Mouse (Mus musculus): ENCODE measurements around the gene Gm49601.

The Gm49601 gene

GRCm38 (mm10) chr16:18582426-18583148 is 43.6 kb downstream of the Gm49601 start:
- DNase-seq (ENCODE audit: low spot score in 2 of 2): no peak

GRCm38 (mm10) chr16:18581623-18582205 is 44.5 kb downstream of the Gm49601 start:
- no peak for DNase-seq (ENCODE audit: low spot score in 2 of 2)

DNA sequence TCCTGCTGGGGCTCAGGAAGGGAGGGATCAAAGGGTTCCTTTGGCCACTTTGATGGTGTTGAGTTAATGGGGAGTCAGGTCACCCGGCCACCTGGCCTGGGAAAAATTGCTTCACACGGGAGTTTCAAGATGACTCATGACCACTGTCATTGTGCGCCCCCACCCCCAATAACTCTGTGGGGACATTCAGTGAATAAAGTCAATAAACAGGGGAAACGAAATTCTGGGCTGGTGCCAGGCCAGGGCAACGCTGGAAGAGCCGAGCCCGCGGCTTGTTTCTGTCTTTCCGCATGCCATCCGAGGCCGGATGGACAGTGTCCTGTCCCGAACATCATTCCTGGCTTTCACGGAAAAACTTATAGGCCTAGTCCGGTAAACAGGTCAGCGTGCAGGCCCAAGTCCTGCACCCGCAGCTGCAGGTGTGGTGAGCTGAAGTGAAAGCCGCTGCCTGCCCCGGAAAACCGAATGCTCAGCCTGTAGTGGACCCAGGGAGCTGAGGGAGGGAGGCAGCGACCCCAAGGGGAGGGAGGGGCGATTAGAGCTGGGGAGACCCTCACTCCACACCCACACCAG is 45.1 kb downstream of the Gm49601 start:
- no peak for DNase-seq (ENCODE audit: low spot score in 2 of 2)

GRCm38 (mm10) chr16:18580389-18580788 is 45.8 kb downstream of the Gm49601 start:
- no peak for DNase-seq (ENCODE audit: low spot score in 2 of 2)

DNA sequence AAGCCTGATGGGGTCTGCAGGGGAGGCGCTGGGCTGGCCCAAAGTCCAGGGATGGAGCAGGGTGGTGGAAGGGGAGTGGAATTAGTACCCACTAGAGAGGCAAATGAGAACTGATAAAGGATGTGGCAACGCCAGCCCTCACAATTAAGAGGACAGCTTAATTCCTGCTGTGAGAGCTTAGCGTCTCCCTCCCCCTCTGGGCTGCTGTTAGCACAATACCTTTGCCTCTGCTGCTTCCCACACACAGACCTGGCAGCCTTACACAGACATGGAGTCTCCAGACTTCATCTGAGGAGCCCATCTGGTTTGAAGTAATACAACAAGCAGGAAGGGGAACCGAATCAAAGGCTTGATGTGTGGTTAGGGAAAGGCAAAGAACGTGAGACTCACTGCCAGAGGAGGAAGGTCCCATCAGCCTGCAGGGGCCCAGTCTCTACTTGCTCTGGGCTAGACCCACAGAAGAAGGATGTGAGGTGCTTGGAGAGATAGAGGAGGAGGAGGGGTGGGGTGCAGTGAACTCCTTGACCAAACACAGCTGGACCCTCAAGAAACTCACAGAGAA is 48.5 kb downstream of the Gm49601 start:
- DNase-seq (ENCODE audit: low spot score in 2 of 2): no peak

DNA sequence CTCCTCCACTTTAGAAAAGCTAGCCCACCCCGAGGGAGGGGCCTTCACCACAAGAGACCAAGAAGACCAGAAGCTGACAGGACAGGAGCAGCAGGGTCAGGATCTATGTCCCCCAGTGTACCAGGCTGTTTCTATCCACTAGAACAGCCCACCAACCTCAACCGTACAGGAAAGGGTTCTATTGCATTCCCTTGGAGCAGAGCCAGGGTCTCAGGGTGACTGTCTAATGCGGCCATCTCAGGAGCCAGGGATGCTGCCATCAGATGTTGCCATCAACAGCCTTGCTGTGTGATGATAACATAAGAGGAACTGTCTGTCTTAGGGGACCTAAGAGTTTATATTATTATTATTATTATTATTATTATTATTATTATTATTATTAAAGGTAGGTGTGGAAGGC is 49.2 kb downstream of the Gm49601 start:
- no peak for DNase-seq (ENCODE audit: low spot score in 2 of 2)

DNA sequence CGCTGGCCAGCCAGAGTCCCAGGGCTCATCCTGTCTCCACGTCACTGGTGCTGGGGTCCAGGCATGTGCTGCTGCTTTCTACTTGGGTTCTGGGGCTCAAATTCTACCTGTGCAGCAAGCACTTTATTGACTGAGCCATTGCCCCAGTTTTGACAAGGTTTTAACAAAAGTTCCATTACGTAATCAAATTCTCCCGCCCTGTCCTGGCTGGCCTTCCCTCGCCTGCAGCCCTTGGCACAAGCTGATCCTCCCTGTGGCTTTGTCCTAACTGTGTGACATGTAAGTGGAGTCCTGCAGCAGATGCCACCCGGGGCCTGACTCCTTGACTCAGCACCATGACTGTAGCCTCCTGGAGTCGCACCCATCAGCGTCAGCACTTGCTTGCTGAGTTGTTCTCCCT is 52.0 kb downstream of the Gm49601 start:
- DNase-seq (ENCODE audit: low spot score in 2 of 2): no peak
